Mouse (Mus musculus) G1E (cell line): ENCODE data around the gene Zfp598.

Experiments used
- CTCF ChIP-seq: IDR thresholded peaks from 2 replicates; pipeline ENCODE4 v1.5.1; 2012; ENCODE audit warnings: low read depth, low read length, inconsistent platforms, mixed read lengths
- GATA1 ChIP-seq: IDR thresholded peaks from 2 replicates; pipeline ENCODE4 v1.6.1; 2012; ENCODE audit warnings: borderline replicate concordance, low read length, inconsistent platforms, mixed read lengths
- GATA2 ChIP-seq: IDR thresholded peaks from 2 replicates; pipeline ENCODE4 v1.6.1; 2012; ENCODE audit warnings: low read depth, low read length, inconsistent platforms, borderline replicate concordance
- POLR2AphosphoS5 ChIP-seq: IDR thresholded peaks from 2 replicates; pipeline ENCODE4 v1.6.1; 2012; ENCODE audit warnings: low read depth, low read length, inconsistent platforms; ENCODE audit not compliant: insufficient replicate concordance
- TAL1 ChIP-seq: conservative IDR thresholded peaks from 2 replicates; pipeline ENCODE4 v1.6.1; 2012; ENCODE audit warnings: low read depth, low read length, inconsistent platforms, mixed read lengths

DNA sequence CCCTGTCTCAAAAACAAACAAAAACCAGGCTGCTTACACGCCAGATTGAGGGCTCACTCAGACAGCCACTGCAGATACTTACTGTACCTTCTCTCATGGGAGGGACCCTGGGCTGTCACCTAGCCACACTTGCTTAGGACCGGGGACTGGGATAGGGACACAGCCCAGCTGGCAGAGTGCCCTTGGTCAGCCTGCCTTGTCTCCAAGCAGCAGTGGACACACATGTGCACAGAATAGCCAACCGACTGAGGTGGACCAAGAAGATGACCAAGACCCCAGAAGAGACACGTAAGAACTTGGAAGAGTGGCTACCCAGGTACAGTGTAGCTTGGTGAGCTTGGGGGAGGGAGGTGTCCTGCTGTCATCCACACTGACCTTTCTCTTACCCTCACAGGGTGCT is 31.3 kb upstream of the Zfp598 start:
- TF ChIP-seq CTCF, result no peak
- TF ChIP-seq GATA1, result no peak
- no peak for TF ChIP-seq GATA2
- TF ChIP-seq TAL1, result no peak
- TF ChIP-seq POLR2AphosphoS5, result no peak
